ENCODE assay signal across 8 mouse cellular contexts in the genomic region with DNA sequence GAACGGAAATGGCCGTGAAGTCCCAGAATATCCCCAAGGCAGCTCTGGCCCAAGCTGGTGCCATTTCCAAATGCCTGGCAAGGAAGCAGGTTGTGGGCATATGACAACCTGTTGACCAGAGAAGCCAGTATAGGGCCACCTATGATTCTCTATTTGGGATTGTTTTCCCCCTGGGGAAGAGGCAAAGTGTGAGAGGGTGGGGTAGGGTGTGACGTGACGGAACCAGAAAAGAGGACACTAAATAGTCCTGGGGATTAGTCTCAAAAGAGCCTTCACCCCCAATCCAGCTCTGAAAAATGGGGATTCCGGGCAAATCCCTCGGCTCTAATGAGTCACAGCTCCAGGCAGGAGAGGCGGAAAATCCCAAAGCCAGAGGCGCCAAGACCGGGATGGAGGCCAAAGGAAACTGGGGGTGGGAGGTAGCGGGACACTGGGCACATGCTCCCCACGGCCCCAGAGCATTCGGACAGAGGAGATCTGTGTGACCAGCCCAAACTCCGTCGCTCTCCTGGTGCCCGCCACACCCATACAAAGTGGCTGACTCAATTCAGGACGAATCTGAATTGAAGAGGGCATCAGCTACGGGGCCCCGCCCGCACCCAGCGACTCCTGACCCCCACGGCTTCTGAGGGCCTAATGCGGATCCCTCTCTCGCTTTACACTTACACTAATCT. TPM values are rescaled to one million over a fixed set of nuclear protein-coding genes. Genes with fewer than 3 reads are reported as not detected.
A peak's percentile ranks its signal among the peaks of the same experiment; 100 is the strongest.
DNase-seq lines count a peak whose midpoint lies in the region; ATAC-seq and TF ChIP-seq lines count a peak whose summit lies in the region.

No protein-coding gene starts in this region.

- no peaks in the 10 kb centered on the region for H3K9me3 ChIP-seq in ES-E14 (ENCODE audit: control insufficient read depth, insufficient read depth, low read depth, low read length)
- no peaks in the 10 kb centered on the region for H3K9me3 ChIP-seq in lung, embryonic 15.5 days

- H3K4me3 ChIP-seq in ES-E14 (ENCODE audit: insufficient read depth in 1 of 2, low read depth in 1 of 2, low read length in 2 of 2, poor library complexity in 1 of 2, severe bottlenecking in 1 of 2): peak overlapping the region; percentile 39 to 67; a peak in 3 of 4 replicates
- peak overlapping the region; percentile 65 for H3K4me3 ChIP-seq in heart, adult 2 months
- H3K4me3 ChIP-seq in lung, embryonic 15.5 days: peak overlapping the region; percentile 55

- ATAC-seq in lung, embryonic 15.5 days (ENCODE audit: borderline replicate concordance, extremely low read depth, low FRiP score, low TSS enrichment): no peak

- intact Hi-C loops in heart, adult 2 months (cut with DNase I): loop anchor here (1.0 kb wide), 2 partner anchors 21 to 22 kb away; no protein-coding TSS in a partner anchor

- H3K27me3 ChIP-seq in heart, adult 2 months (ENCODE audit: control insufficient read depth, insufficient read depth, low read length): no peaks in the 10 kb centered on the region
- peaks cover 47% of the 10 kb centered on the region for H3K27me3 ChIP-seq in lung, embryonic 15.5 days

- H3K4me1 ChIP-seq in ES-E14 (ENCODE audit: control insufficient read depth in 2 of 2, insufficient read depth in 2 of 2, low read length in 2 of 2, poor library complexity in 1 of 2): peaks cover 10 to 38% of the 10 kb centered on the region in 2 experiments
- peaks cover 20% of the 10 kb centered on the region for H3K4me1 ChIP-seq in heart, adult 2 months (ENCODE audit: control insufficient read depth, insufficient read depth, low read length)
- H3K4me1 ChIP-seq in lung, embryonic 15.5 days: peaks cover 66% of the 10 kb centered on the region

- TF ChIP-seq CTCF in heart, adult 2 months (IDR thresholded peaks at IDR 0.05): no peak

- 0 out of 2 replicates have a peak overlapping the region, but pooled peaks have one; percentile 5 for H3K9ac ChIP-seq in ES-E14 (ENCODE audit: insufficient read depth, low read depth, low read length, poor library complexity, severe bottlenecking)
- H3K9ac ChIP-seq in heart, adult 2 months (ENCODE audit: low read depth, low read length): peak overlapping the region; percentile 96
- peak overlapping the region; percentile 16; the same call in 1 of the 2 replicates for H3K9ac ChIP-seq in lung, embryonic 15.5 days

- peak; percentile 71; the same call in 1 of the 2 replicates for TF ChIP-seq EP300 in heart, adult 2 months (IDR thresholded peaks at IDR 0.05; ENCODE audit: insufficient read depth, low read depth, low read length)

- no peak overlapping the region for H3K27ac ChIP-seq in ES-E14 (ENCODE audit: insufficient read depth, low read depth, low read length, poor library complexity, severe bottlenecking)
- peak overlapping the region; percentile 98 for H3K27ac ChIP-seq in heart, adult 2 months
- peak overlapping the region; percentile 11; the same call in 1 of the 2 replicates for H3K27ac ChIP-seq in lung, embryonic 15.5 days

- H3K36me3 ChIP-seq in ES-E14 (ENCODE audit: control insufficient read depth, insufficient read depth, low read length, poor library complexity, severe bottlenecking): no peaks in the 10 kb centered on the region
- H3K36me3 ChIP-seq in heart, adult 2 months (ENCODE audit: control insufficient read depth, insufficient read depth, low read length): peaks cover 4% of the 10 kb centered on the region
- H3K36me3 ChIP-seq in lung, embryonic 15.5 days: no peaks in the 10 kb centered on the region

- no peaks in the 10 kb centered on the region; the same call in 1 of the 2 replicates for H3K79me2 ChIP-seq in heart, adult 2 months (replicated peaks; ENCODE audit: control insufficient read depth, insufficient read depth, low read length)

- in situ Hi-C loops in ES-E14 (cut with MboI; ENCODE audit: low sequenced_read_pairs in 2 of 2, unreplicated experiment in 2 of 2): no loop called here

- peak overlapping the region; percentile 82 for H3K4me2 ChIP-seq in lung, embryonic 15.5 days

- WGBS in heart, adult 2 months: 9% methylated on average over 23 of the region's 23 CpGs
- WGBS in lung, embryonic 15.5 days: 8% methylated on average over 23 of the region's 23 CpGs

- no peak for DNase-seq in ES-E14 (ENCODE audit: low read depth, low spot score)
- DNase-seq in adrenal gland, postnatal 36 days: peak; percentile 65 to 72
- DNase-seq in heart, adult 2 months: peak; percentile 88 to 90
- peak; percentile 65 for DNase-seq in kidney, adult 11 months
- DNase-seq in testis, postnatal 10 days (ENCODE audit: low spot score): peak; percentile 76
- no peak for DNase-seq in spleen, postnatal 14 days (ENCODE audit: low spot score in 2 of 2)
- DNase-seq in embryo, embryonic 10 days (ENCODE audit: low spot score): no peak

- TF ChIP-seq POLR2A in heart, adult 2 months (IDR thresholded peaks at IDR 0.05; ENCODE audit: insufficient read depth, low read depth, low read length): peak; percentile 84

TF ChIP-seq in ES-E14, 5 proteins besides CTCF, POLR2A, EP300 and RAD21:
- no peak for TF ChIP-seq MAFK (IDR thresholded peaks at IDR 0.05; ENCODE audit: insufficient read depth, low read depth, low read length)
- TF ChIP-seq ZC3H11A (IDR thresholded peaks at IDR 0.05; ENCODE audit: borderline replicate concordance, low read depth, low read length): no peak
- TF ChIP-seq HCFC1 (IDR thresholded peaks at IDR 0.05; ENCODE audit: borderline replicate concordance, insufficient read depth, low read length): no peak
- TF ChIP-seq ZNF384 (IDR thresholded peaks at IDR 0.05; ENCODE audit: low read depth, low read length): no peak
- TF ChIP-seq CHD2 (IDR thresholded peaks at IDR 0.05; ENCODE audit: low read depth, low read length): no peak
TF ChIP-seq in ES-E14: peak in this region for 0.

RNA-seq across cellular contexts. Expression of a gene that starts 18.4 kb away (rescaled TPM):
- total RNA-seq in ES-E14 (2012; rRNA removed): 2.0 and 3.3 TPM in 2 replicates
- 10 to 100 TPM; 14.7 to 23.0 TPM for total RNA-seq in adrenal gland, postnatal 36 days (2021)
- total RNA-seq in heart, adult 2 months (2021): 10 to 100 TPM; 23.1 to 28.2 TPM
- polyA plus RNA-seq in heart, adult 2 months (2012; rRNA removed): 23.7 and 29.5 TPM in 2 replicates
- 24.9 and 25.9 TPM in 2 replicates for polyA plus RNA-seq in lung, embryonic 15.5 days (2015; fragmentation: Nextera tagmentation; extraction: Ambion mirVana)

RNA-seq across cellular contexts. Expression of a gene that starts 21.8 kb away (rescaled TPM):
- 16.9 and 20.1 TPM in 2 replicates for total RNA-seq in ES-E14 (2012; rRNA removed)
- total RNA-seq in adrenal gland, postnatal 36 days (2021): 100 to 1,000 TPM; 157 to 178 TPM
- total RNA-seq in heart, adult 2 months (2021): 100 to 1,000 TPM in 1 of 2 experiments, 10 to 100 TPM in 1; 91.0 to 108 TPM
- 151 and 176 TPM in 2 replicates for polyA plus RNA-seq in heart, adult 2 months (2012; rRNA removed)
- polyA plus RNA-seq in lung, embryonic 15.5 days (2015; fragmentation: Nextera tagmentation; extraction: Ambion mirVana): 58.0 and 67.9 TPM in 2 replicates

RNA-seq across cellular contexts. Expression of a gene that starts 22.3 kb away (rescaled TPM):
- 0.31 and 0.42 TPM in 2 replicates for total RNA-seq in ES-E14 (2012; rRNA removed)
- 10 to 100 TPM in 1 of 2 experiments, 1 to 10 TPM in 1; 9.3 to 11.7 TPM for total RNA-seq in adrenal gland, postnatal 36 days (2021)
- 1 to 10 TPM; 6.1 to 8.6 TPM for total RNA-seq in heart, adult 2 months (2021)
- polyA plus RNA-seq in heart, adult 2 months (2012; rRNA removed): 8.8 and 10.8 TPM in 2 replicates
- 3.7 and 4.3 TPM in 2 replicates for polyA plus RNA-seq in lung, embryonic 15.5 days (2015; fragmentation: Nextera tagmentation; extraction: Ambion mirVana)

RNA-seq across cellular contexts. Expression of a gene that starts 30.1 kb away (rescaled TPM):
- 81.1 and 81.3 TPM in 2 replicates for total RNA-seq in ES-E14 (2012; rRNA removed)
- 100 to 1,000 TPM in 1 of 2 experiments, 10 to 100 TPM in 1; 95.9 to 107 TPM for total RNA-seq in adrenal gland, postnatal 36 days (2021)
- total RNA-seq in heart, adult 2 months (2021): 10 to 100 TPM; 56.8 to 59.7 TPM
- polyA plus RNA-seq in heart, adult 2 months (2012; rRNA removed): 42.1 and 55.5 TPM in 2 replicates
- 89.5 and 94.7 TPM in 2 replicates for polyA plus RNA-seq in lung, embryonic 15.5 days (2015; fragmentation: Nextera tagmentation; extraction: Ambion mirVana)

RNA-seq across cellular contexts. Expression of a gene that starts 30.8 kb away (rescaled TPM):
- 13.3 and 14.2 TPM in 2 replicates for total RNA-seq in ES-E14 (2012; rRNA removed)
- under 1 TPM; 0.49 to 0.66 TPM for total RNA-seq in adrenal gland, postnatal 36 days (2021)
- total RNA-seq in heart, adult 2 months (2021): 1 to 10 TPM in 1 of 2 experiments, under 1 TPM in 1; 0.55 to 1.5 TPM
- 1.1 and 1.7 TPM in 2 replicates for polyA plus RNA-seq in heart, adult 2 months (2012; rRNA removed)
- 4.1 and 6.4 TPM in 2 replicates for polyA plus RNA-seq in lung, embryonic 15.5 days (2015; fragmentation: Nextera tagmentation; extraction: Ambion mirVana)

Comparison
In these comparisons a context has a peak if more than half of its experiments do, and no peak if none do; other contexts are left out.
1. DNase-seq: peak in adrenal gland, postnatal 36 days (2 of 2), heart, adult 2 months (2 of 2), kidney, adult 11 months (single experiment) and testis, postnatal 10 days (single experiment); none in ES-E14 (single experiment), spleen, postnatal 14 days (0 of 2) and embryo, embryonic 10 days (single experiment).
2. H3K9ac ChIP-seq: peak in every context shown above with its lines; median percentile 96 in heart, adult 2 months; 16 in lung, embryonic 15.5 days; 5 in ES-E14.
3. Peak in every context shown above with its lines, with median percentiles within 50 percentile points of each other: H3K4me3 ChIP-seq.